Mouse (Mus musculus) midbrain, embryonic 16.5 days (tissue): Measurements from ENCODE around the gene Zic4. TPM values are rescaled to one million over a fixed set of nuclear protein-coding genes. Genes with fewer than 3 reads are reported as not detected.

Experiments
- ATAC-seq: fragments of 200-750 bp; cut with Nextera tagmentation; 2 replicates; pipeline ENCODE4 v1.8.0; 2017; ENCODE audit warnings: moderate TSS enrichment
- H3K27ac ChIP-seq: fragments of 300-500 bp; sonication (generic); 2 replicates; pipeline ENCODE4 v1.5.1; 2014; ENCODE audit warnings: mild to moderate bottlenecking, low read length, mixed read lengths
- H3K27me3 ChIP-seq: fragments of 300-500 bp; sonication (generic); 2 replicates; pipeline ENCODE4 v1.6.1; 2014; ENCODE audit warnings: low read depth, low read length, mixed read lengths; ENCODE audit not compliant: control insufficient read depth, insufficient read depth
- H3K36me3 ChIP-seq: fragments of 300-500 bp; sonication (generic); 2 replicates; pipeline ENCODE4 v1.6.1; 2014; ENCODE audit warnings: mild to moderate bottlenecking, low read length, moderate library complexity, mixed read lengths; ENCODE audit not compliant: control insufficient read depth, insufficient read depth
- H3K4me1 ChIP-seq: fragments of 300-500 bp; sonication (generic); 2 replicates; pipeline ENCODE4 v1.6.1; 2014; ENCODE audit warnings: mild to moderate bottlenecking, low read length, mixed read lengths; ENCODE audit not compliant: control insufficient read depth, insufficient read depth
- H3K4me2 ChIP-seq: fragments of 300-500 bp; sonication (generic); 2 replicates; pipeline ENCODE4 v1.6.1; 2014; ENCODE audit warnings: mild to moderate bottlenecking, low read length, mixed read lengths
- H3K4me3 ChIP-seq: fragments of 300-500 bp; sonication (generic); 2 replicates; pipeline ENCODE4 v1.5.1; 2014; ENCODE audit warnings: low read depth, mild to moderate bottlenecking, low read length, moderate library complexity, mixed read lengths
- H3K9ac ChIP-seq: fragments of 300-500 bp; sonication (generic); 2 replicates; pipeline ENCODE4 v1.6.1; 2014; ENCODE audit warnings: low read depth, low read length, mixed read lengths
- H3K9me3 ChIP-seq: fragments of 300-500 bp; sonication (generic); replicated peaks from 2 replicates; pipeline ENCODE4 v1.6.1; 2014; ENCODE audit warnings: mild to moderate bottlenecking, low read length, mixed read lengths; ENCODE audit not compliant: control insufficient read depth, poor library complexity, severe bottlenecking
- WGBS: fragments of 180-500 bp; shearing (Covaris S2); extraction: QIAGEN DNeasy Blood & Tissue Kit; methylation state at CpG from one replicate; pipeline ENCODE4 v1.1.7; 2014; 5-methylcytosine and 5-hydroxymethylcytosine counted together
- polyA plus RNA-seq: library from polyadenylated mRNA; unstranded; fragments of >200 nt; fragmentation: Nextera tagmentation; extraction: Ambion mirVana; gene quantifications from 2 replicates; pipeline ENCODE4 v1.2.1, GENCODE M21; 2015

Gene Zic4
- polyA plus RNA-seq, 1 experiment from 2014 or later, result 55.8 TPM

- 5% methylated on average over 17 of the region's 17 CpGs for WGBS
- peak overlapping the region; percentile 87 for H3K27ac ChIP-seq
- peaks cover 49% of the 10 kb centered on the region for H3K27me3 ChIP-seq
- no peak overlapping the region for H3K4me3 ChIP-seq
- no peak for ATAC-seq
- no peaks in the 10 kb centered on the region for H3K36me3 ChIP-seq
- peak overlapping the region; percentile 34 for H3K4me2 ChIP-seq
- no peaks in the 10 kb centered on the region for H3K4me1 ChIP-seq
- peak overlapping the region; percentile 4; the same call in 1 of the 2 replicates for H3K9ac ChIP-seq
- no peaks in the 10 kb centered on the region for H3K9me3 ChIP-seq
These were observed 24.3 kb downstream of the Zic4 start for GRCm38 (mm10) chr9:91386502-91386890.

GRCm38 (mm10) chr9:91386891-91387739 is 24.9 kb downstream of the Zic4 start:
- WGBS, result 4% methylated on average over 31 of the region's 31 CpGs
- H3K4me1 ChIP-seq, result no peaks in the 10 kb centered on the region
- peak; percentile 18; the same call in 1 of the 2 replicates for ATAC-seq
- no peaks in the 10 kb centered on the region for H3K36me3 ChIP-seq
- H3K9me3 ChIP-seq, result no peaks in the 10 kb centered on the region
- H3K4me2 ChIP-seq, result peak overlapping the region; percentile 34
- peak overlapping the region; percentile 4; the same call in 1 of the 2 replicates for H3K9ac ChIP-seq
- H3K27ac ChIP-seq, result peak overlapping the region; percentile 87
- 0 out of 2 replicates have a peak overlapping the region, but pooled peaks have one; percentile 7 for H3K4me3 ChIP-seq
- H3K27me3 ChIP-seq, result peaks cover 55% of the 10 kb centered on the region

GRCm38 (mm10) chr9:91387740-91388080 is 25.5 kb downstream of the Zic4 start:
- H3K27me3 ChIP-seq, result peaks cover 59% of the 10 kb centered on the region
- no peak overlapping the region for H3K9ac ChIP-seq
- no peak for ATAC-seq
- H3K9me3 ChIP-seq, result no peaks in the 10 kb centered on the region
- no peaks in the 10 kb centered on the region for H3K4me1 ChIP-seq
- H3K4me3 ChIP-seq, result no peak overlapping the region
- no peaks in the 10 kb centered on the region for H3K36me3 ChIP-seq
- H3K27ac ChIP-seq, result peak overlapping the region; percentile 87
- WGBS, result 9% methylated on average over 5 of the region's 5 CpGs
- H3K4me2 ChIP-seq, result peak overlapping the region; percentile 34; the same call in 1 of the 2 replicates

GRCm38 (mm10) chr9:91388173-91388572 is 26.0 kb downstream of the Zic4 start:
- H3K36me3 ChIP-seq, result no peaks in the 10 kb centered on the region
- H3K9ac ChIP-seq, result no peak overlapping the region
- no peak for ATAC-seq
- no peaks in the 10 kb centered on the region for H3K4me1 ChIP-seq
- H3K4me3 ChIP-seq, result no peak overlapping the region
- WGBS, result 9% methylated on average over 4 of the region's 4 CpGs
- no peaks in the 10 kb centered on the region for H3K9me3 ChIP-seq
- H3K27me3 ChIP-seq, result peaks cover 60% of the 10 kb centered on the region
- peak overlapping the region; percentile 49; the same call in 1 of the 2 replicates for H3K27ac ChIP-seq
- H3K4me2 ChIP-seq, result no peak overlapping the region

GRCm38 (mm10) chr9:91393376-91394068 is 31.3 kb downstream of the Zic4 start:
- H3K27me3 ChIP-seq, result peaks cover 70% of the 10 kb centered on the region
- no peak overlapping the region for H3K9ac ChIP-seq
- no peaks in the 10 kb centered on the region for H3K4me1 ChIP-seq
- no peaks in the 10 kb centered on the region for H3K9me3 ChIP-seq
- 12% methylated on average over 7 of the region's 8 CpGs for WGBS
- ATAC-seq, result no peak
- no peak overlapping the region for H3K4me2 ChIP-seq
- no peaks in the 10 kb centered on the region for H3K36me3 ChIP-seq
- peak overlapping the region; percentile 10; the same call in 1 of the 2 replicates for H3K27ac ChIP-seq
- no peak overlapping the region for H3K4me3 ChIP-seq

GRCm38 (mm10) chr9:91394211-91394646 is 32.0 kb downstream of the Zic4 start:
- Histone ChIP-seq H3K36me3 (no peaks in the 10 kb centered on the region), H3K27ac (peak overlapping the region; percentile 10; the same call in 1 of the 2 replicates), H3K9ac (no peak overlapping the region), H3K27me3 (peaks cover 72% of the 10 kb centered on the region), H3K4me1 (no peaks in the 10 kb centered on the region), H3K4me3 (no peak overlapping the region), H3K9me3 (no peaks in the 10 kb centered on the region), H3K4me2 (no peak overlapping the region)
- no peak for ATAC-seq
- WGBS, result 5% methylated on average over 14 of the region's 14 CpGs

- Histone ChIP-seq H3K4me3 (no peak overlapping the region), H3K9ac (no peak overlapping the region), H3K27ac (no peak overlapping the region), H3K27me3 (peaks cover 71% of the 10 kb centered on the region), H3K9me3 (no peaks in the 10 kb centered on the region), H3K4me2 (no peak overlapping the region), H3K4me1 (no peaks in the 10 kb centered on the region), H3K36me3 (no peaks in the 10 kb centered on the region)
- ATAC-seq, result no peak
- 8% methylated on average over 14 of the region's 14 CpGs for WGBS
These were observed 33.0 kb downstream of the Zic4 start for GRCm38 (mm10) chr9:91395066-91395772.

GRCm38 (mm10) chr9:91399976-91400375 is 37.8 kb downstream of the Zic4 start:
- ATAC-seq, result no peak
- no peak overlapping the region for H3K27ac ChIP-seq
- WGBS, result 23% methylated on average over 7 of the region's 7 CpGs
- H3K4me2 ChIP-seq, result no peak overlapping the region
- H3K27me3 ChIP-seq, result peaks cover 72% of the 10 kb centered on the region
- H3K36me3 ChIP-seq, result no peaks in the 10 kb centered on the region
- no peak overlapping the region for H3K4me3 ChIP-seq
- H3K4me1 ChIP-seq, result no peaks in the 10 kb centered on the region
- no peak overlapping the region for H3K9ac ChIP-seq
- H3K9me3 ChIP-seq, result no peaks in the 10 kb centered on the region
